Mouse (Mus musculus) layer of hippocampus, postnatal 10 days (tissue): ENCODE measurements around the gene 1700025G04Rik. TPM values are rescaled to one million over a fixed set of nuclear protein-coding genes. Genes with fewer than 3 reads are reported as not detected.

Experiments used
- DNase-seq, 2 experiments: peaks; one replicate each; pipeline ENCODE4 v3.0.0; 2021; ENCODE audit warnings: low spot score in 2 of 2
- total RNA-seq, 2 experiments: library from RNA; stranded (reverse); gene quantifications; 2 replicates each; pipeline ENCODE4 v1.2.3; 2021

Gene 1700025G04Rik
- total RNA-seq, 2 experiments from 2014 or later = 66.0 to 67.7 TPM

GRCm38 (mm10) chr1:151964811-151965210, 125.1 kb downstream of the 1700025G04Rik start:
- DNase-seq = no peak

- DNase-seq = no peak
These were observed 126.7 kb downstream of the 1700025G04Rik start for GRCm38 (mm10) chr1:151963248-151963647.

- no peak for DNase-seq
These were observed 127.8 kb downstream of the 1700025G04Rik start for GRCm38 (mm10) chr1:151962078-151962477.

GRCm38 (mm10) chr1:151961204-151961603, 128.7 kb downstream of the 1700025G04Rik start:
- no peak for DNase-seq

- DNase-seq = no peak
These were observed 130.9 kb downstream of the 1700025G04Rik start for GRCm38 (mm10) chr1:151959010-151959409.

GRCm38 (mm10) chr1:151958442-151958841, 131.5 kb downstream of the 1700025G04Rik start:
- DNase-seq = no peak

- DNase-seq = no peak
These were observed 132.3 kb downstream of the 1700025G04Rik start for GRCm38 (mm10) chr1:151957669-151958068.

GRCm38 (mm10) chr1:151955866-151956265, 134.1 kb downstream of the 1700025G04Rik start:
- no peak for DNase-seq

- DNase-seq = peak; percentile 63 to 64
These were observed 136.4 kb downstream of the 1700025G04Rik start for GRCm38 (mm10) chr1:151953563-151953962.

- DNase-seq = no peak
These were observed 141.9 kb downstream of the 1700025G04Rik start for GRCm38 (mm10) chr1:151948065-151948464.

GRCm38 (mm10) chr1:151947571-151947970, 142.4 kb downstream of the 1700025G04Rik start:
- DNase-seq = no peak

GRCm38 (mm10) chr1:151944457-151945223, 145.3 kb downstream of the 1700025G04Rik start:
- DNase-seq = no peak

- no peak for DNase-seq
These were observed 146.2 kb downstream of the 1700025G04Rik start for GRCm38 (mm10) chr1:151943681-151944237.

- no peak for DNase-seq
These were observed 146.8 kb downstream of the 1700025G04Rik start for GRCm38 (mm10) chr1:151942972-151943654.

- no peak for DNase-seq
These were observed 149.9 kb downstream of the 1700025G04Rik start for GRCm38 (mm10) chr1:151939987-151940386.

GRCm38 (mm10) chr1:151939510-151939909, 150.4 kb downstream of the 1700025G04Rik start:
- no peak for DNase-seq

GRCm38 (mm10) chr1:151933605-151934004, 156.3 kb downstream of the 1700025G04Rik start:
- DNase-seq = no peak

GRCm38 (mm10) chr1:151926826-151927225, 163.1 kb downstream of the 1700025G04Rik start:
- no peak for DNase-seq

GRCm38 (mm10) chr1:151926141-151926540, 163.8 kb downstream of the 1700025G04Rik start:
- DNase-seq = no peak

- DNase-seq = peak; percentile 29 to 40
These were observed 164.2 kb downstream of the 1700025G04Rik start for GRCm38 (mm10) chr1:151925738-151926137.

GRCm38 (mm10) chr1:151918806-151919357, 171.0 kb downstream of the 1700025G04Rik start:
- DNase-seq = no peak

GRCm38 (mm10) chr1:151917736-151918135, 172.2 kb downstream of the 1700025G04Rik start:
- no peak for DNase-seq
